Mouse (Mus musculus) cerebellum, adult 11 months (tissue): Measurements from ENCODE around the gene Clcn5.

ENCODE experiments used
- DNase-seq: peaks from one replicate; pipeline ENCODE4 v3.0.0; 2022

Clcn5 gene

DNA sequence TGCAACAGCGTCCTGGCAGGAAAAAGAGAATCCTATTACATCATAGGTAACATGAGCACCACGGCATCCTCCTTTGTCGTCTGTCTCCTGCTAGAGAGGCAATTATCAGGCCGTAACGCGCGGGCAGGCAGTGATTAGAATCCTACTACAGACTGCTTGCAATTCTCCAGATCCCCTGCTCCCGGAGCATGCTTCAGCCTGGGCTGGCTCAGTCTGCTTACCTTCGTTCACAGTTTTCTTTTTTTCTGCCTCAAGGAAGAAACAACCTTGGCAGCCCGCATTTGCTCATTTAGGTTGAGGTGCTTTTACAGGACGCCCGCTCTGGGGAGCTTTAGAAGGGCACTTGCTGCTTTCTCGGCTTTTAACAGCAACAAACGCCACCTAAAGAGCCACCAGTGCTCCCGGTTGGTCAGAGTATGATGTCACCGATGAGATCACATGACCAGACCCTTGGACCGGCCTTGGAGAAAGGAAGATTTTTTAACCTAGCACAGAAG, 130.8 kb downstream of the Clcn5 start:
- peak; percentile 51 for DNase-seq

DNA sequence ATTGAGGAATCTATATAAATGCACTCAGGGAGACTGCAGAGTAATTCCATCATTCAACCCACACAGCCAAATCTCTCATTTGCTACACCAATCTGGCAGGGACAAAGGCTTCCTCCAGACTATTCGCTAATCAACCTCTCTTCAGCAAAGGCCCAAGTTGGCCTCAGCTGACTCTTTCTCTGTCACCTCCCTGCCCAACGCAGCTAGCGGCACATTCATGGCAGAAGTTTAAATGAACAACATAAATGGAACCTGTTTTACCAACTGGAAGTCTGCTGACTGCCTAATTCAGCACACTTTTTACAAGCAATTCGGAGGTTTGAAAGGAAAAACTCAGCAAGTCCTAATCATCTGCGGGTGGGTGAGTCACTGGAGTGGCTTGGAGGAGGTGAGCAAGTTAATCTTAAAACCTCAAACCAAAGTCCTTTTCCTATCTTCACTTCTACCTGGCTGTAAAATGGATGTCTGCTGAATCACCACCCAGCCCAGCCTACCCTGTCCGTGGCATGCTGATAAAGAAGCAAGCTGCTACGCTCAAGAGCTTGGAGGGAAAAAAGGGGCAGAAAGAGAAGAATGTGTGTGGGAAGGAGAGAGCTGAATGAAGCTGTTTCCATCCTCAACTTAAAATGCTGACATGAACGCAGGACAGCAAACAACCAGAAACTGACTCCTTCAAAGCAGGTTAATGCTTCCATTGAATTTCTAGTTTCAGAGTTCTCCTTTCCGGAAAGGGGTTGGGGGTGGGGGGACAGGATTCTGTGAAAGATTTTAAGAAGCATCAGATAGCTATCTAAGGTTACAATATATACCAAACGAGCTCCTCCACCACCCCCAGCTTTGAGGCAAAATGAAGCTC, 131.5 kb downstream of the Clcn5 start:
- no peak for DNase-seq

DNA sequence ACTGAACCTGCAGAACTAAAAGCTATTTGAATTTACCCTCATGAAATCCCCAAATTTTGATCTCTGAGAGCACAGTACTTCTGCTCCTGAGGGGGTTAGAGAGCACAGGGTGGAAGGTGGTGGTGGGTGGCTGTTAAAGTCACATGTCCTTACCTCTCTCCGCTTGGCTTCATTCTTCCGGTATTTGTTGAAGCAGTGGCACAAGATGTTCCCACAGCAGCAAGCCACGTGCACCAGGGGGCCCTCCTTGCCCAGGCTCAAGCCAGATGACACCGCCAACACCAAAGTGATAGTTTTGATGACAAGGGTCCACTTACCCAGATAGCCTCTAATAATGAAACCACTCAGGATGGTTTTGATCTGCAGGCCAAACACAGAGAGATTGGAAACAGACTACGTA, 149.0 kb downstream of the Clcn5 start:
- no peak for DNase-seq

DNA sequence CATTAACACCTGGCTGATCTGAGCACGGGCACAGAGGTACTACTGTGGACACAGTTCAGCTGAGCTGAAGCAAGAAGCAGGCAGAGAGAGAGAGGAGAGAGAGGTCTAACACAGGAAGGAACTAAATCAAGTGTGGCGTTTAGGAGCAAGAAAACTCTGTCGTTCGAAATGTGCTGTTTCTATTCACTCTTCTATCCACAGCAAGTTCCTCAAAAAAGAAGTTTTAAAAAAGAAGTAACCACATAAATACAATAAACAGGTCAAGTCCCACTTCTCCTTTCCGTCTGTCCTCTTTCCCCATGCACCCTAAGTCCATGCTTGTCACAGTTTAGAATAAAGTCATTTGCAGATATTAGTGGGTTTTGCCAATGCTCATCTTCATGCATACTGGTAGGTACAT, 150.4 kb downstream of the Clcn5 start:
- no peak for DNase-seq

DNA sequence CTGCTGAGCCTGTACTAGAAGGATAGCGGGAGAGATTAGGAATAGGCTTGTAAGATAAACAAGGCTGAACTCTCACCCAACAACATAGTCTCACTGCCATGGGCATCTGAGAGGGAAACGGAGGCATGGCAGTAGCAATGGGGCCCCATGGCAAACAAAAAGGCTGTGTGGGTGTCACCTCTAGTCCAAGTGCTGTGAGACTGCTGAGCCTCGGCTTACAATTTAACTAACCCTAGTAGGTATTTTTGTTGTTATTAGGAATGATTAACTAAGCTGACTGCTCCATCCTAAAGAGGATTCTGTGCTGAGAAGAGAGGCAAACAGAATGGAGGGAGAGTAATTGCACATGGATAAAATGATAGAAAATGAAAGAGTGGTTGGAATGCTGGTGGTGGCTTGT, 161.2 kb downstream of the Clcn5 start:
- DNase-seq = no peak

DNA sequence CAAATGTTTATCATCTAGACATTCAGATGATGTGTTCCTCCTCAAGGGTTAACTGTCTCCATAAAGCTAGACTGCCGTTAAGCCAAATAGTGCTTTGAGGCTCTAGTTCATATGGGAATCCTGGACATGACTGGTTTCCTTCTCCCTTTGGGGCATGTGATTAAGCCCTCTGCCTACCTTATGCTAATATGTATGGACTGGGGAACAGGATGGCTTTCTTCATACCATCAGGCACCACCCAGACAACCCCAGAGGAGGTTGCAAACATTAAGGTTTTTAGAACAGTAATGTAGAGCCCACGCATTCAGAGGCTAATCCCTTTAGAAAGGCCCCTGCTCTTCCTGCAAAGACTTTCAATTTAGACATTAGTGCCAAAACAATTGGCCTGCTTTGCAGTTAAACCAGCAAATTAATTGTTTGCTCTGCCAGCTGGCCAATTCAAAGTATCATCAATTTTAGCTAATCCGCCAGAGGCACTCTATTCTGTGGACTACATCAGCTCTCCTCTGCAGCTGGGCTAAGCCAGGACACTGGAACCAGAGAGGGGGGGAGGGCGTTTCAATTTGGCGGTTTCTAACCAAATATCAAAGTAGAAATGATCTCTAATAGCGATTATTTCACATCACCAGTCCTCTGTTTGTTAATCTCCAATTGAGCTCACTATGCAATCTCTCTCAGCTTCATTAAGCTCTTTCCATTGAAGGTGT, 163.0 kb downstream of the Clcn5 start:
- no peak for DNase-seq

DNA sequence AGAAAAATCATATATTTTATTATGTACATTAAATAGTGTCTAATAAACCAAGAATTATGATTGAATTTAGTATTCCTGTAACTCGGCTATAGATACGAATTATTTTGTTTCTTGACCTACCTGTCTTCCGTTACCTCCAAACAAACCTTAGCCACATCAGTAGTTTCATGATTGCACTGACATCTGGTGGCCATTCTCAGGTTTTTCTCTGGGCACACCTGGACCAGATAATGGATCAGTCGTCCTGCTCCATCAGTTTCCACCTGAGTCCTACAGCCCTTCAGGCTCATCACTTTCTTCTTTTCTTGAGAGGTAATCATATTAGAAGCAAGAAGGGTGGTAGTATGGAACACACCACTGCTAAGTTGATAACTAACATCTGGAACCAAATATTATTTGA, 169.0 kb downstream of the Clcn5 start:
- no peak for DNase-seq

DNA sequence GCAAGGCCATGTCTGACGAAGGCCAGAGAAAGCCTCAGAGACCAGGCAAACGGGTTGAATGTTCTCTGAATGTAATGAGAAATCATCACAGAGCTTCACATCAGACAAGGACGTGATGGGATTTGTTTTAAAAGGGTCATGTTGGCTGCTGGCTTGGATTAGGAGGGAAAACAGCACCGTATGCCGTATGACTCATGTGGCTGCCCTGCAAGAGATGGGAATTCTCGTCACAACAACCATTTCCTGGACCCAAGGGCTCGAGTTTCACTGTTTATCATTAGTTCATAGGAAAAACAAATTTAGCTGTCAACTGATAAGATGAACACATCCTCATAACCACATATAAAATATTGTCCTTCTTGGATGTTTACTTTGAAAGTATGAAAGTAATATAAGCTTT, 173.0 kb downstream of the Clcn5 start:
- no peak for DNase-seq

DNA sequence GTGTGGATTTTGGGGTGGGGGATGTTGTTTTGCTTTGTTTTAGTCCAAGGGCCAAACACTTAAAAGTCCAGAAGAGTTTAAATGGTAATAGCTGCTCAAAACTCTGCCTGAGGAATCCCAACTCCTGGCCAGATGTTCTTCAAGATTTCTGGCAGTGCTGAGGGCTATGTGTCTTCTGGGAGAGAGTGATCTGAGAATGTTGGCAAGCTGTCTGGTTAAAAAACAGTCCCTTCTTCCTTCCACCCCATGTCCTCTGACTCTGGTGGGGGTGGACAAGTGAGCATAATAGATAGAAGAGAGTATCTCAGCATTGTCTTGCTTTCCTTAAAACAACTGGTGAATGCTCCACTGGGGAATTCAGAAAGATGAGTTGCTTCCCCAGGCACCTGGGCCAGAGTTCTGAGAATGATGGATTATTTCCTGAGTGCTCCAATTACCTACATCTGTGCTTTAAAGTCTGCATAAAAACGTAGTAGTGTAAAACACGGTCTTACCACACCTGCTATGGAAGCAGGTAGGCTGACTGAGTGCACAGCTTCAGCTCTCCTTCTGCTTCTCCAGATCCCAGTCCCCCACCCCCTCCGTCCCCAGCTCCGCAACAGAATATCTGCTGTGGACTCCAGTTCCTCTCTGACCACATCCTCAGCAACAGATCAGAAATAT, 197.4 kb downstream of the Clcn5 start:
- no peak for DNase-seq

DNA sequence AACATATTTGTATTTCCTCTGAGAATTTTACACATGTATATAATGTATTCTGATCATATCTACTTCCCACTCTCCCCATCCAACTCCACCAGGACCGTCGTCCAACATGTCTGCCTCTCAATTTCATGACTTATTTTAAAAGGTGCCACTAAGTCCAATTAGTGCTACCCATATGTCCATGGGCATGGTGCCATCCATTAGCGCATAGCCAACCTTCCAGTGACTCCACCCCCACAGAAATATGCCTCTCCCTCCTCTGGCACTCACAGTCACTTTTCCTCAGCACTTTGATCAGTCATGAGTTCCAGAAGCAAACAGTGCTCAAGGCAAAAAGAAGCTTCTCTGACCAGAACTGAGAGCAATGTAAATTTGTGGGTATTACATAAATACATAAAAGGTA, 204.3 kb downstream of the Clcn5 start:
- no peak for DNase-seq
